Mouse (Mus musculus) hindbrain, embryonic 11.5 days (tissue): ENCODE measurements around the gene Hps5. TPM values are rescaled to one million over a fixed set of nuclear protein-coding genes. Genes with fewer than 3 reads are reported as not detected.

Experiments
- ATAC-seq: fragments of 200-750 bp; cut with Nextera tagmentation; 2 replicates; pipeline ENCODE4 v1.8.0; 2017; ENCODE audit warnings: mild to moderate bottlenecking, moderate TSS enrichment, moderate library complexity; ENCODE audit not compliant: low FRiP score
- DNase-seq: peaks from one replicate; pipeline ENCODE4 v3.0.0-alpha.2; 2015; ENCODE audit warnings: low spot score
- H3K27ac ChIP-seq: fragments of 300-500 bp; sonication (generic); 2 replicates; pipeline ENCODE4 v1.5.1; 2014; ENCODE audit warnings: mild to moderate bottlenecking, low read depth, low read length
- H3K27me3 ChIP-seq: fragments of 300-500 bp; sonication (generic); 2 replicates; pipeline ENCODE4 v1.6.1; 2014; ENCODE audit warnings: mild to moderate bottlenecking, low read length, moderate library complexity, mixed read lengths; ENCODE audit not compliant: control insufficient read depth, insufficient read depth
- H3K36me3 ChIP-seq: fragments of 300-500 bp; sonication (generic); 2 replicates; pipeline ENCODE4 v1.6.1; 2014; ENCODE audit warnings: mild to moderate bottlenecking, low read length, moderate library complexity, mixed read lengths; ENCODE audit not compliant: control insufficient read depth, insufficient read depth
- H3K4me1 ChIP-seq: fragments of 300-500 bp; sonication (generic); replicated peaks from 2 replicates; pipeline ENCODE4 v1.6.1; 2014; ENCODE audit warnings: low read length, mixed read lengths; ENCODE audit not compliant: control insufficient read depth, insufficient read depth
- H3K4me2 ChIP-seq: fragments of 300-500 bp; sonication (generic); replicated peaks from 2 replicates; pipeline ENCODE4 v1.6.1; 2014; ENCODE audit warnings: mild to moderate bottlenecking, low read depth, low read length
- H3K4me3 ChIP-seq: fragments of 300-500 bp; sonication (generic); 2 replicates; pipeline ENCODE4 v1.5.1; 2014; ENCODE audit warnings: low read depth, low read length
- H3K9ac ChIP-seq: fragments of 300-500 bp; sonication (generic); 2 replicates; pipeline ENCODE4 v1.6.1; 2014; ENCODE audit warnings: low read depth, low read length
- H3K9me3 ChIP-seq: fragments of 300-500 bp; sonication (generic); 2 replicates; pipeline ENCODE4 v1.6.1; 2016; ENCODE audit warnings: low read length; ENCODE audit not compliant: control insufficient read depth
- WGBS: fragments of 180-500 bp; shearing (Covaris S2); extraction: QIAGEN DNeasy Blood & Tissue Kit; methylation state at CpG from one replicate; pipeline ENCODE4 v1.1.7; 2014; 5-methylcytosine and 5-hydroxymethylcytosine counted together
- polyA plus RNA-seq: library from polyadenylated mRNA; unstranded; fragments of >200 nt; fragmentation: Nextera tagmentation; extraction: Ambion mirVana; gene quantifications from 2 replicates; pipeline ENCODE4 v1.2.1, GENCODE M21; 2014

The Hps5 gene
- polyA plus RNA-seq, 1 experiment from 2014 or later: 26.1 TPM

GRCm38 (mm10) chr7:46734983-46735382 lies 60.9 kb downstream of the Hps5 start:
- no peak for ATAC-seq
- H3K27me3 ChIP-seq: no peaks in the 10 kb centered on the region
- no peak overlapping the region for H3K27ac ChIP-seq
- no peak overlapping the region for H3K4me2 ChIP-seq
- no peaks in the 10 kb centered on the region for H3K9me3 ChIP-seq
- no peak for DNase-seq
- no peaks in the 10 kb centered on the region for H3K36me3 ChIP-seq
- H3K9ac ChIP-seq: no peak overlapping the region
- WGBS: 82% methylated on average over 2 of the region's 2 CpGs
- no peaks in the 10 kb centered on the region for H3K4me1 ChIP-seq
- no peak overlapping the region for H3K4me3 ChIP-seq

- H3K4me2 ChIP-seq: no peak within 1 kb of the TSS
- no peaks in the 10 kb centered on the region for H3K4me1 ChIP-seq
- H3K4me3 ChIP-seq: no peak within 1 kb of the TSS
- no peaks in the 10 kb centered on the region for H3K36me3 ChIP-seq
- no peak within 1 kb of the TSS for H3K27ac ChIP-seq
- DNase-seq (no peak), ATAC-seq (no peak)
- H3K9ac ChIP-seq: no peak within 1 kb of the TSS
- no peaks in the 10 kb centered on the region for H3K9me3 ChIP-seq
- H3K27me3 ChIP-seq: no peaks in the 10 kb centered on the region
- 78% methylated on average over 4 of the region's 4 CpGs for WGBS
Measured at GRCm38 (mm10) chr7:46732458-46732857, 63.4 kb downstream of the Hps5 start, which contains the start of gene Saa4. Gene Saa4 (minus strand): TSS chr7:46732603.

- Histone ChIP-seq H3K4me3 (no peak overlapping the region), H3K27me3 (no peaks in the 10 kb centered on the region), H3K4me1 (no peaks in the 10 kb centered on the region), H3K9ac (no peak overlapping the region), H3K9me3 (no peaks in the 10 kb centered on the region), H3K27ac (no peak overlapping the region), H3K4me2 (no peak overlapping the region), H3K36me3 (no peaks in the 10 kb centered on the region)
- 96% methylated on average over 1 of the region's 1 CpGs for WGBS
- no peak for DNase-seq
- ATAC-seq: no peak
Measured at GRCm38 (mm10) chr7:46727584-46727983, 68.3 kb downstream of the Hps5 start.

- Histone ChIP-seq H3K27me3 (no peaks in the 10 kb centered on the region), H3K27ac (no peak overlapping the region), H3K9me3 (no peaks in the 10 kb centered on the region), H3K36me3 (no peaks in the 10 kb centered on the region), H3K4me2 (no peak overlapping the region), H3K9ac (no peak overlapping the region), H3K4me3 (no peak overlapping the region), H3K4me1 (no peaks in the 10 kb centered on the region)
- WGBS: 84% methylated on average over 5 of the region's 5 CpGs
- ATAC-seq: no peak
- no peak for DNase-seq
Measured at GRCm38 (mm10) chr7:46724396-46724795, 71.5 kb downstream of the Hps5 start.

- no peak for ATAC-seq
- H3K27ac ChIP-seq: no peak overlapping the region
- no peak for DNase-seq
- H3K36me3 ChIP-seq: no peaks in the 10 kb centered on the region
- 89% methylated on average over 3 of the region's 3 CpGs for WGBS
- no peaks in the 10 kb centered on the region for H3K4me1 ChIP-seq
- H3K27me3 ChIP-seq: no peaks in the 10 kb centered on the region
- H3K4me2 ChIP-seq: no peak overlapping the region
- H3K4me3 ChIP-seq: no peak overlapping the region
- no peak overlapping the region for H3K9ac ChIP-seq
- no peaks in the 10 kb centered on the region for H3K9me3 ChIP-seq
Measured at GRCm38 (mm10) chr7:46723849-46724248, 72.0 kb downstream of the Hps5 start.

- Histone ChIP-seq H3K27me3 (no peaks in the 10 kb centered on the region), H3K4me1 (no peaks in the 10 kb centered on the region), H3K4me3 (no peak overlapping the region), H3K9ac (no peak overlapping the region), H3K36me3 (no peaks in the 10 kb centered on the region), H3K27ac (no peak overlapping the region), H3K9me3 (no peaks in the 10 kb centered on the region), H3K4me2 (no peak overlapping the region)
- DNase-seq (no peak), ATAC-seq (no peak)
- 95% methylated on average over 6 of the region's 6 CpGs for WGBS
Measured at GRCm38 (mm10) chr7:46723354-46723753, 72.5 kb downstream of the Hps5 start.

GRCm38 (mm10) chr7:46720460-46720859 lies 75.4 kb downstream of the Hps5 start:
- no peak for ATAC-seq
- 77% methylated on average over 9 of the region's 9 CpGs for WGBS

GRCm38 (mm10) chr7:46719526-46719925 lies 76.3 kb downstream of the Hps5 start:
- Histone ChIP-seq H3K4me2 (no peak overlapping the region), H3K9ac (no peak overlapping the region), H3K36me3 (no peaks in the 10 kb centered on the region), H3K27me3 (no peaks in the 10 kb centered on the region), H3K27ac (no peak overlapping the region), H3K4me1 (no peaks in the 10 kb centered on the region), H3K9me3 (no peaks in the 10 kb centered on the region), H3K4me3 (no peak overlapping the region)
- WGBS: 85% methylated on average over 7 of the region's 7 CpGs
- no peak for DNase-seq
- no peak for ATAC-seq

More at GRCm38 (mm10) chr7:46720460-46720859, 75.4 kb downstream of the Hps5 start:
- Histone ChIP-seq H3K4me1 (no peaks in the 10 kb centered on the region), H3K9me3 (no peaks in the 10 kb centered on the region), H3K9ac (no peak overlapping the region), H3K4me3 (no peak overlapping the region), H3K27me3 (no peaks in the 10 kb centered on the region), H3K4me2 (no peak overlapping the region), H3K36me3 (no peaks in the 10 kb centered on the region), H3K27ac (no peak overlapping the region)
- DNase-seq: no peak

GRCm38 (mm10) chr7:46718591-46719270 lies 77.1 kb downstream of the Hps5 start:
- Histone ChIP-seq H3K27ac (no peak overlapping the region), H3K9ac (no peak overlapping the region), H3K27me3 (no peaks in the 10 kb centered on the region), H3K36me3 (no peaks in the 10 kb centered on the region), H3K4me3 (no peak overlapping the region), H3K9me3 (no peaks in the 10 kb centered on the region), H3K4me2 (no peak overlapping the region), H3K4me1 (no peaks in the 10 kb centered on the region)
- DNase-seq (no peak), ATAC-seq (no peak)
- WGBS: 84% methylated on average over 7 of the region's 7 CpGs
